Mouse (Mus musculus): ENCODE data around the gene Srrm4. TPM values are rescaled to one million over a fixed set of nuclear protein-coding genes. Genes with fewer than 3 reads are reported as not detected.

Gene Srrm4
- polyA plus RNA-seq, 2 experiments from 2014 or later, result 1.00 TPM; not detected in 1

- ATAC-seq, result no peak
These were observed 39.0 kb downstream of the Srrm4 start for GRCm38 (mm10) chr5:116552584-116552983.

DNA sequence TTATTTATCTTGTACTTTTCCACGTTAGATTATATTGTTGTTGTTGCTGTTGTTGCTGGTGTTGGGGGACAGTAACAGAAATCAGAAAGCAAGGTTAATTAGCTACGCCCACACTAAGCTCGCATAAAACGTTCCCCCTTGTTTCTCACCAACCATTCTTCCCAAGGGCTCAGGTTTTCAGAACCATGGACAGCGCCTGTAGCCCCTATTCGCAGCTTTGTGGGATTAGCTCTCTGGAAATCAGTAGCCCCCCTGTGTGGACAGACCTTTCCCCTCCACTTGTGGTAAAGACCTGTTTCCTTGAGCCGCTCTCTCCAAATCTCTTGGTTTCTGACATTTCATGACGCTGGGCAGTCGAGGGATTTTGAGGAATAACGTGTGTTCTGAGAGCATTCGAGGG lies 45.9 kb downstream of the Srrm4 start:
- ATAC-seq, result no peak

GRCm38 (mm10) chr5:116542317-116542716 lies 49.3 kb downstream of the Srrm4 start:
- no peak for ATAC-seq

DNA sequence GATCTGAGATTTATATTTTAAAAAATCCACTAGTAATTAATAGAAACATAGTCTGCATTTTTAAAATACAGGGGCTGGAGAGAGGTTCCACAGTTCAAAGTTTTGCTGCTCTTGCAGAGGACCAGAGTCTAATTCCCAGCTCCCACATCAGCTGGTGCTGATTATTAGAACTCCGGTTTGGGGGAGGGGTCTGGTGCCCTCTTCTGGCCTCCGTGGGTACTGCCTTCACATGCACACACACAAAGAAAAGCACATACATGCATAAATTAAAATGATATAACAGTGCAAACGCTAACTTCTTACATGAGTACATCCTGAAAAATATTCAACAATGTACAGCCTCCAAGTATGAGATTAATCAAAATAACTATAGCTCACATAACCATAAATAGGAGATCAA lies 50.5 kb downstream of the Srrm4 start:
- ATAC-seq, result no peak

GRCm38 (mm10) chr5:116539360-116539759 lies 52.3 kb downstream of the Srrm4 start:
- no peak for ATAC-seq

- ATAC-seq, result no peak
These were observed 53.1 kb downstream of the Srrm4 start for GRCm38 (mm10) chr5:116538491-116538890.

GRCm38 (mm10) chr5:116526324-116526723 lies 65.3 kb downstream of the Srrm4 start:
- ATAC-seq, result no peak

GRCm38 (mm10) chr5:116525308-116525707 lies 66.3 kb downstream of the Srrm4 start:
- no peak for ATAC-seq

DNA sequence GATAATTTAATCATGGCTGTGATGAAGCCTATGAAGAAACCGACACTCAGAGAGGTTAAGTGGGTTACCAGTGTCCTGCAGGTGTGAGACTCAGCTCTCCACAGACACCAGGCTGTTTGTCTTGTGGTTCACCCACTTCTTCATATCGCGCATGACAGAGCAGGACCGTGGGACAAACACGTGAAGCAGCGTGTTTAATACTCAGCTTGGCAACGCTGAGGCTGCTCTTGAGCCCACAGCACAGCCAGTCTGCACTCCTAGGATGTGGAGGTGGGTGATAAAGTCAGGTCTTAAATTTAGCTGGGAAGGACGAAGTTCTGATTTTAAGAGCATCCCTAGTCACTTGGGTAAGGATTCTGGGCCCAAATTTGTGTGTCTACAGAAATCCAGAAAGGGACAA lies 68.1 kb downstream of the Srrm4 start:
- ATAC-seq, result no peak

DNA sequence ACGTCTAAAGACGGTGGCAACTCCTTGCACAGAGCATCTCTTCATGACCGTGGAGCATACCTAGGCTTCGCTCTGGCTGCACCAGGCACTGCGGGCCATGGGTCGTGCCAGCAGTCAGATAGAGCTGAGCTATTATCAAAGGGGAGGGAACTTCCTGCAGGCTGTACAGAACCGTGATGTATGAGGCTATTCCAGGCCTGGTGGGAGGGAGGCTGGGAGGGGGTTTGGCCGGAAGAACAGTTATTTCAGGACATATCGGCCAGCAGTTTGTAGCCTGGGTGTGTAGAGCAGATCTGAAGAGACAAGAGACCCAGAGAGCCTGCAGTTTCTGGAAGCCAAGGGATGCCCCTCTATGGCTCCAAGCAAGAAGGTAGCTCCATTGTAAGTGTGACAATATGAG lies 68.5 kb downstream of the Srrm4 start:
- ATAC-seq, result no peak

- ATAC-seq, result no peak
These were observed 69.3 kb downstream of the Srrm4 start for GRCm38 (mm10) chr5:116522273-116522672.

- ATAC-seq, result no peak
These were observed 73.6 kb downstream of the Srrm4 start for GRCm38 (mm10) chr5:116518047-116518446.

DNA sequence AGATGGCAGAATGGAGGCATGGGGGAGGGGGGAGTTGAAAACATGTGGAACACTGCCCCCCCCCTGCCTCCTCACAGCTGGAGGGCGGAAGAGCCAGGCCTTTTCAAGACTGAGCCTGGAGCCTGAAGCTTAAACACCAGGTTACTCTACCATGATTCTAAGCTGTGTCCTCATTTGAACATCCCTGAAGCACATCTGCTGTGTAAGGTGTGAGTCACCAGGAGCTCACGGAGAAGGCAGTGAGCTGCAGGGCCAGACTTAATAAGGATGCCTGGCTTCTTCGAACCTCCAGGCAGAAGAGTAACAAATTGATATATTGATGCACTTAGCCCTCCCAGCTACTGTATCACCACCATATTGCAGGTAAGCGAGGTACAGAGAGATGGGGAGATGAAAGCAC lies 79.5 kb downstream of the Srrm4 start:
- ATAC-seq, result no peak

DNA sequence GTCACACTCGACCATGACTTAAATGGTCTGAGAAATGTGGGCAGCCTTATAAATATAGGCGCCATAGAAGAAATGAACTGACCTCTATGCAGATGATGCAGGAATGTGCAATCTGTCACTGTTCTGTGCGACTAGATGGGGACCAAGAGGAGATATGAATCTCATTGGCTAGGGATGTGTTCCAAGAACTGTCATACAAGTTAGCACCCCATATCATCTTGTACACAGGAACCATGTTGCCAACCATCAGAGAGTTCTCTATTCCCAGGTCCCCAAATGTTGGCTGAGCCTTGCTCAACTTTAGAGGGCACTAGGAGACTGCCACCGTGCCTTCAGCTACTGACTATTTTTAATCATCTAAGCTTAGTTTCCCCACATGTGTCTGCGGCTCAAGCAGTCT lies 81.4 kb downstream of the Srrm4 start:
- ATAC-seq, result no peak

DNA sequence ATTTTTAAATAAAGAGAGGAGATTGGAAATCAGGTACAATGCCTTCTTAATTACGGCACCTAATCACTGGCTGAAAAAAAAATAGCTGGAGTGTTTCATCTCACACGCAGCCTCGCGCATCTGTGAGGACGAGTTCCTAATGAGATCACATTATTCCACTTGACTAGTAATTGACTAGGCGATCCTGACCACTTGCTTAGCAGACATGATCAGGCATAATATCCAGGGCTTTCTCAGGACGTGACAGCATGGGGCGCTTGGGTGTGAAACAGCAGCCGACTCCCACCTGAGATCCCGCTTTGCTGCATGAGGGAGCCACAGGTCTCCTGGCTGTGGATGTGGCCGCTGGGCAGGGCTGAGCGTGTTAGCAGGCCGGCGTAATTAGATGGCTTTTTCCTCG lies 90.3 kb downstream of the Srrm4 start:
- ATAC-seq, result no peak

DNA sequence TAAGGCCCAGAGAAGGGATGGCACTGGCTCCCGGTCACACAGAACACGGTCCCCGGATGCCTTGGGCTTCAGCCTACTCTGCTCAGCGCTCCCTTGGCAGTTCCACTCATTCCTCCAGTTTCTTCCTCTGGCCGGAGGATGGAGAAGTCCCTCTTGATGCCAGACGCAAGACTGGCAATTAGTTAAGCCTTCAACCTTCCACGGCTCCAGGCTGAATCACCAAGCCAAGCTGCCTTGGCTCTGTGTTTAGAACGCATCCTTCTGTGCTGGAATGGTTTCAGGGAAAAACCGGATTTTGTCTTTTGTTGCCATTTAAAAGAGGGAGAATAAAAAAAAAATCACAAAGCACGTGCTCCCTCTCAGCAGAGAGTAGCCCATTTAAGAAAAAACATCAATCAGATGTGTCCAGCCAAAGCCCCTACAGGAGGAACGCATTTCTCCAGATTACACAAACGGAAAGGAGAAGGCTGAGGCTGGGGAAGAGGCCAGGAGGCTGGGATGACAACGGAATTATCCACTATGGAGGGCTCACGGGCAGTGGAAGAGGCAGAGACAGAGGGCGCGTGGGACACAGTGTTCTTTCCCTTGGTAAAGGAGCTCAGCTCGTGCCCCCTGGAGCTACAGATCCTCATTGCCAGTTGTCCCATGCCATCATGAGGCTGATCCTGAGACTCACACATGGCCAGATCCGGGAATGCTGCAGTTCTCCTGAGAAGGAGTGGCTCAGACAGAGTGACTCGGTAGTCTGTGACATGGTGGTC lies 92.6 kb downstream of the Srrm4 start:
- no peak for ATAC-seq

GRCm38 (mm10) chr5:116497866-116498265 lies 93.8 kb downstream of the Srrm4 start:
- no peak for ATAC-seq

DNA sequence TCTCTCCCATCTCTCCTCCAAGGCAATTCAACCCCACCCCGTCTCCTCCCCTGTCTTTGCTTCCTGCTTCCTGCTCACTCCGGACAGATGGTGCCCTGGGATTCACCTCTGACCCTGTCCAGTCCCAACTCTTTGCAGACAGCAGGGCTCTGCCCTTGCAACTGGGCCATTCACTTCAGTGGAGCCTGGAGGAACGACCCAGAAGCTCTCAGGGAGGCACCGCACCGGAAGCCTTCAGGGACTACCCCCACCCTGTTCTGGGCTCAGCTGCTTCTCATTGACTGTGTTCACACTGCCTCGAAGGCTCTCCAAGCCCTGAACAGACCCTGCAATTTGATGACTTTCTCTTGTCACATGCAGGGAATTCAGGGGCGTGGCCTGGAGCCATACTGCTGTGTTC lies 94.4 kb downstream of the Srrm4 start:
- ATAC-seq, result no peak

DNA sequence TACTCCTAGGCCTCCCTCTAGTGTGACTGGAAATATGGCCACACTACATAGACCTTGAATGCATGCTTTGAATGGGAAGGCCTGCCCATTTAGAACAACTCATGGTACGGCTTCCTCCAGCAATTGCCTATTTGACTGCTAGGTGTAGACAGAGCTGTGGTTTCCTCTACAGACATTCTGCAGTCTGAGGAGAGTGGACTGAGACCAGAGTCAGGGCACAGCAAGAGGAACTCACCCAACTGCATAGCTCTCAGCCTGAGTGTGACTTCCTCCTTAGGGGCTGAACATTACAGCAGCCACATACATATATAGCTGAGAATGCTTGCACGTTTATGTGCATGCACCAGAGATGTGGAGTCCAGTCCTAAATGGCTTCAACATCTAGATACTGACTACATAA lies 94.9 kb downstream of the Srrm4 start:
- ATAC-seq, result no peak

DNA sequence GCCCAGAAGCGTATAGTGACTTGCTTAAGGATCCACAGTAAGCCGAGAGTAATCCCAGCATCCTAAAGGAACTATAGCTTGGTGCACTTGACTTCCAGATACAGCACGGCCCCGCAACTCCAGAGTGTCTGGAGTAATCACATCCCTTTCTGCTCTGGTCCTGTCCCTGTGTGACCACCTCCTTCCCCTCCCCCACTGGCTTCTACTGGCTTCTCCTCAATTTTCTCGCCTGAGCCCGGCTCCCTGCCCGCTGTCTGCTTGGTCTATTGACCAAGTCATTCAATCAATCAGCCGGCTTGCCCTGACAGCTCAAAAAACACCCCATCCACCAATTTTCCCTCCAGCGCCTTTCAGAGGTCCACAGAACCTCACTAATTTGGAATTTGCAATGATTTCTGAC lies 96.2 kb downstream of the Srrm4 start:
- ATAC-seq, result no peak

DNA sequence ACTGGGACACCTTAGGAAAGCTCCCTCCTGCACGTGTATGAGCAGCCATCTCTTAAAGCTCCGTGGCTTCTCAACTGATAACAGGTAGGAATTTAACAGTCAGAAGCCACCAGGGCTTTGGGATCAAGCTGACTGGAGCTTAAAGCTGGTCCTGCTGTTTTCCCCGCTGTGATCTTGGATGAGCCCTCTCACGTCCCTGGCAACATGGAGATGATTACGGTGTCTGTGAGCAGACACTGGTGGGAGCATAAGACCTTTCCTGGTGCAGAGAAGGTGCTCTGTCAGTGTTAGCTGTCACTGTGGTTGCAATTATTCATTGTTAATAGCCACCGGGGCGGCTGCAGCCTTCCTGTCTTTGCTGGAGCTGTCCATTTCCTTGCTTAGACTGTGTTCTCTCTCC lies 97.2 kb downstream of the Srrm4 start:
- ATAC-seq, result no peak

DNA sequence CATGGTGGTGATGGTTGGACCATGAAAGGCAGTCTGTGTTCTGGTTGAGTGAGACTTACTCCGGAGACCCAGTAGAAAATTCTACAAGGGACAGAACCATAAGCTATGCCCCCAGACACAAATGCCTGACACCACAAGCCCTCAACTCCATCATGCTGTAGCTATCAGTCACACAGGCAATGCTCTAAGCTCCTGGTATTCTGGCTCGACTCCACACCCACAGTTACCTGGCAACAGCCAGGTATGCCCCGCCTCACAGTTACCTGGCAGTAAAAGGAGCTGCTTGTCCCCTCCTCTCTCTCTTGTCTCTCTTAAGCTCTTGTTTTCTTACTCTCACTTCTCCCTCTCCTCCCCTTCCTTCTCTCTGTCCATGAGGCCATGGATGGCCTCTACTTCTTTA lies 98.9 kb downstream of the Srrm4 start:
- no peak for ATAC-seq

DNA sequence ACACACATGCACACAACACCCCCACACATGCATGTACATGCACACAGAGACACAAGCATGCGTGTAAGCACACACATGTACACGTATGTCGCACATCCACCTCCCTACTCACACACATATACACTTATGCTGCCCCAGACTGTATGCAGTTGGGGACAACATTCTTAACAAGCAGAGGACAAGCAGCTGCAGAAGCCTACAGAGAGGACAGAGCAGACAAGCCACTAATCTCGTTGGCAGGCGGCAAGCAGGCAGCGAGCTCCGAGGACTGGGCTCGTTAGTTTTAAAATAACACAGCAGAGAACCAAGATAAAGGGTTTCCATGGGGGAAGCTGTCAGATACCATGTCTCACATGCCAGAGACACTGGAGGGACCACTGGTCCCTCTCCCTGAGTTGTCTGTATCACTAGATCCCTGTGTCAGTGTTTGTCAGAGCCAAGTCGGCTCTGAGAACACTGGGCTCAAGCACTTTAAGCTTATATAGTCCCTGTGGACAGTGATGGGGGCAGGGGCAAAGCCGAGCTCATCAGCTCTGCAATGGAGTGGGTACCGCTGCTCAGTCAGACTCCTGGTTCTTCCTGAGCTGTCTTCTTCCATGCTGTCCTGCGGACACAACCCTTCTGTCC lies 99.7 kb downstream of the Srrm4 start:
- no peak for ATAC-seq

- no peak for ATAC-seq
These were observed 100.8 kb downstream of the Srrm4 start for GRCm38 (mm10) chr5:116490826-116491225.

- ATAC-seq, result no peak
These were observed 102.0 kb downstream of the Srrm4 start for GRCm38 (mm10) chr5:116489621-116490020.

Data from CD4-positive, CD25-positive, alpha-beta regulatory T cell, adult 4 months (primary cell).